Mouse (Mus musculus) retina, postnatal 7 days (tissue): ENCODE measurements around the gene Adarb2.

Experiments used
- DNase-seq: peaks from one replicate; pipeline ENCODE4 v3.0.0-alpha.2; 2012; ENCODE audit warnings: low read depth, low spot score

Adarb2 gene

GRCm38 (mm10) chr13:8784308-8785061 is 581.8 kb downstream of the Adarb2 start:
- DNase-seq = no peak

GRCm38 (mm10) chr13:8785185-8785584 is 582.5 kb downstream of the Adarb2 start:
- no peak for DNase-seq

GRCm38 (mm10) chr13:8793217-8793616 is 590.6 kb downstream of the Adarb2 start:
- no peak for DNase-seq

GRCm38 (mm10) chr13:8800576-8800975 is 597.9 kb downstream of the Adarb2 start:
- no peak for DNase-seq

- no peak for DNase-seq
Measured at GRCm38 (mm10) chr13:8805931-8806330, 603.3 kb downstream of the Adarb2 start.
